Mouse (Mus musculus): ENCODE results near the gene Camk2b. TPM values are rescaled to one million over a fixed set of nuclear protein-coding genes. Genes with fewer than 3 reads are reported as not detected.
A peak's percentile ranks its signal among the peaks of the same experiment; 100 is the strongest.

The Camk2b gene
- polyA plus RNA-seq, 1 experiment, result 479 TPM

DNA sequence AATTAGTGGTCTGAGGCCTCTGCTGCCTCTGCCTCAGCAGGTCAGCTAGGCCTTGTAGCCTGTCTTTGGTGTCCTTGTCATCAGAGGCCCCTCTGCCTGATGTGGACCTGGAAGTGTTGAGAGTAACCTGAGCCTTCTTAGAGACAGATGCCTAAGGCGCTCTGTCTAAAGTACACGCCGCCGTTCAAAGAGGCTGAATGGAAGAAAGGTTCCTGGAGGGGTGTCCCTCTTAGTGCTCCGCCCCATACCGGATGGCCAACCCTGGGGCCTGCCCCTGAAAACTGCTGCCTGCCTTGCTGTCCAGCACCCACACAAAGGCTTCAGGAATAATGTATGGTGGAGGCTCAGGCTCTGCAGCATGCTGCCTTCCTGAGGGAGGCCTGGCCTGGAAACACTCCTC, 97.9 kb downstream of the Camk2b start:
- Histone ChIP-seq H3K4me3 (replicated peaks; ENCODE audit: insufficient read depth, low read depth, low read length) (no peak overlapping the region), H3K27me3 (ENCODE audit: control insufficient read depth, insufficient read depth, low read length) (no peaks in the 10 kb centered on the region), H3K27ac (ENCODE audit: insufficient read depth, low read length) (no peak overlapping the region), H3K4me1 (ENCODE audit: control insufficient read depth, insufficient read depth, low read length) (peaks cover 9% of the 10 kb centered on the region; the same call in 1 of the 2 replicates)
- no peak for TF ChIP-seq POLR2A (IDR thresholded peaks at IDR 0.05; ENCODE audit: borderline replicate concordance, insufficient read depth, low read length)
- no peak for TF ChIP-seq CTCF (IDR thresholded peaks at IDR 0.05; ENCODE audit: borderline replicate concordance, insufficient read depth, low read depth, low read length)
- no peak for DNase-seq
- 84% methylated on average over 6 of the region's 6 CpGs for WGBS

DNA sequence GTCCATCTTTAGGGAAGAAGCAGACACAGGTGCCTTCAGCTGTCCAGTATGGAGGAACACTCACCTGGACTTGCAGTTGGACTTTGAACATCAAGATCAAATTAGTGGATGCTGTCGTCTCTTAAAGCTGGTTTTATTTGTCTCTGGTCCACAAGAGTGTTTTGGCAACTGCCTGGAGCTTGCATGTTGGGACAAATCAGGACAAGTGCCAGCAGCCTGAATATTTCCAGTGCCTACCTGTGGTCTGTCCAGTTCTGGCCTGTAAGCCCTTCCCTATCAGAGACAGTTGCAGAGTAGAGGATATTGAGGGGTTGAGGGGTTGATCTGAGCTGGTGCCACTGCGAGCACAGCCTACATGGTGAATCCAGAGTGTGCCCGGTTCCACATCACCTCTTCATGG, 99.4 kb downstream of the Camk2b start:
- TF ChIP-seq CTCF (IDR thresholded peaks at IDR 0.05; ENCODE audit: borderline replicate concordance, insufficient read depth, low read depth, low read length) (no peak), POLR2A (IDR thresholded peaks at IDR 0.05; ENCODE audit: borderline replicate concordance, insufficient read depth, low read length) (no peak)
- 62% methylated on average over 3 of the region's 3 CpGs for WGBS
- peak in 1 of 2 experiments; percentile 22 for DNase-seq
- Histone ChIP-seq H3K4me3 (replicated peaks; ENCODE audit: insufficient read depth, low read depth, low read length) (no peak overlapping the region), H3K27me3 (ENCODE audit: control insufficient read depth, insufficient read depth, low read length) (no peaks in the 10 kb centered on the region), H3K4me1 (ENCODE audit: control insufficient read depth, insufficient read depth, low read length) (peaks cover 5% of the 10 kb centered on the region), H3K27ac (ENCODE audit: insufficient read depth, low read length) (no peak overlapping the region)

DNA sequence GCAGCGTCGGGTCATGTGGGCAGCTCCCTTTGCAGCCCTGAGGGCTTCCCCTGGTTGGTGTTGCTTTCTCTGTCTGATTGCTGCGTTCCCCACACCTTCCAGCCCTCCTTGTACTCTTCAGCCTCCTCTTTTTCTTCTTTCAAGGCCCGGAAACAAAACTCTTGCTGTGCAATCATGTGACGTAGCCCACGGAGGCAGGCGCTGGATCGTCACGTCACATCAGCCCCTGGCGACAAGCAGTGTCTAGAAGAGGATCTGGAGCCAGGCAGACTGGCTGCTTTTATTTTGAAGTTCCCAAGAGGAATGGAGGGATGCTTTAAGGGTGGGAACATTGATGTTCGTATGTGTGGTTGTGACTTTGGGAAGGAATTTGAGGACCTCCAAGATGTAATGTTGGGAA, 100.3 kb downstream of the Camk2b start:
- Histone ChIP-seq H3K27ac (ENCODE audit: insufficient read depth, low read length) (no peak overlapping the region), H3K27me3 (ENCODE audit: control insufficient read depth, insufficient read depth, low read length) (no peaks in the 10 kb centered on the region), H3K4me3 (replicated peaks; ENCODE audit: insufficient read depth, low read depth, low read length) (no peak overlapping the region), H3K4me1 (ENCODE audit: control insufficient read depth, insufficient read depth, low read length) (peaks cover 5% of the 10 kb centered on the region)
- WGBS, result 58% methylated on average over 11 of the region's 11 CpGs
- TF ChIP-seq CTCF (IDR thresholded peaks at IDR 0.05; ENCODE audit: borderline replicate concordance, insufficient read depth, low read depth, low read length) (no peak), POLR2A (IDR thresholded peaks at IDR 0.05; ENCODE audit: borderline replicate concordance, insufficient read depth, low read length) (no peak)
- DNase-seq, result peak; percentile 10 to 23

DNA sequence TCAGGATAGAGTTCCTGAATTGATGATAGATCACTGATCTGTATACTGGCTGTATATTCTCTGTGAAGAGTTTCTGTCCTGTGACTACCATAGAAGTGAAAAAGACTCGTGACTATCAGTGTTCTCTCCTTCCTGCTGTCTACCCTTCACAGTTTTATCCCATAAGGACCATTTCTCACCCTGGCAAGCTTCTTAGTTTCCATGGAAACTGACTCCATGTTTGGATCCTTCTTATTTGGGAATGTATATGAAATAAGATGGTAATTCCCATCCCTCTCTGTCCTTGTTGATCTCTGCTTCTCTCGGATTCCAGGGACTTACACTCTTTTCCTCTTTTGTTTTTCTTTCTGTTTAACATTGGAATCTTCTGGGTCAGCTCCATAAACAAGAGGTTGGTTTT, 106.1 kb downstream of the Camk2b start:
- no peak for TF ChIP-seq POLR2A (IDR thresholded peaks at IDR 0.05; ENCODE audit: borderline replicate concordance, insufficient read depth, low read length)
- no peak for TF ChIP-seq CTCF (IDR thresholded peaks at IDR 0.05; ENCODE audit: borderline replicate concordance, insufficient read depth, low read depth, low read length)
- WGBS, result 75% methylated on average over 2 of the region's 2 CpGs
- DNase-seq, result no peak

DNA sequence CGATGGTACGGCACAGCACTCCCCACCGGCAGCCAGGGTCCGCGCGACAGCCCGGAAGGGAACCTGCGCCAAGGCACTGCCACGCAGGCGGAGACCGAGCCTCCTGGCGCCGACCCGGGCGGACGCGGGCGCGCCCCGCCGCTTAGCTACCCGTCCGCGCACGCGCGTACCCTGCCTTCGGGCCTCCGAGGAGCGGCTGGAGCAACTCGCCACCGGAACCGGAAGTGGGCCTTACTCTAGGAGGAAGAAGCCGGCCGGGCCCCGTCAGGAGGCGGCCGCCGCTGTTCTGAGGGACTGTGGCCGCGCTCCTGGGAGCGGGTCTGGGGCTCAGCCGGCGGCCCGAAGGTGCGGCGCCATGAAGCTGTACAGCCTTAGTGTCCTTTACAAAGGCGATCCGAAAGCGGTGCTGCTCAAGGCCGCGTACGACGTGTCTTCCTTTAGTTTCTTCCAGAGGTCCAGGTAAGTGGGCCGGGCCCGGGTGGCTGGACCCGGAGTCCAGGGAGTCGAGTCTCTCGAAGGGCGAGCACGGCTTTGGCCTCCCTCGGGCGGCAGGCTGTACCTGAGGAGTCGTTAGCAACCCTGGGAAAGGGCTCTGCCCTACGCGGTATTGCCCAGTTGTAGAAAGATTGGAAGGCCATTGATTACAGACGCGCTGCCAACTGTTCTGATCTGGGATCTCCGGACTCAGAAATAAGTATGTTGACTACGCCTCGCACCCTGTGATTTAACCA, 110.5 kb downstream of the Camk2b start, which contains the start of gene Ykt6:
Gene Ykt6 (plus strand): TSS at position 148 of the 731 bp plus-strand sequence.
- peak within 1 kb of the TSS; percentile 96 for H3K4me3 ChIP-seq (replicated peaks; ENCODE audit: insufficient read depth, low read depth, low read length)
- under 1% methylated on average over 71 of the region's 71 CpGs for WGBS
- H3K27me3 ChIP-seq (ENCODE audit: control insufficient read depth, insufficient read depth, low read length), result no peaks in the 10 kb centered on the region
- peak within 1 kb of the TSS; percentile 96 for H3K27ac ChIP-seq (ENCODE audit: insufficient read depth, low read length)
- TF ChIP-seq CTCF (IDR thresholded peaks at IDR 0.05; ENCODE audit: borderline replicate concordance, insufficient read depth, low read depth, low read length) (no peak), POLR2A (IDR thresholded peaks at IDR 0.05; ENCODE audit: borderline replicate concordance, insufficient read depth, low read length) (peak; percentile 90)
- H3K4me1 ChIP-seq (ENCODE audit: control insufficient read depth, insufficient read depth, low read length), result no peaks in the 10 kb centered on the region
- peak; percentile 95 to 97 for DNase-seq

More for the DNA sequence above, 106.1 kb downstream of the Camk2b start:
- Histone ChIP-seq H3K4me3 (replicated peaks; ENCODE audit: insufficient read depth, low read depth, low read length) (no peak overlapping the region), H3K27ac (ENCODE audit: insufficient read depth, low read length) (no peak overlapping the region), H3K4me1 (ENCODE audit: control insufficient read depth, insufficient read depth, low read length) (no peaks in the 10 kb centered on the region; the same call in 1 of the 2 replicates), H3K27me3 (ENCODE audit: control insufficient read depth, insufficient read depth, low read length) (no peaks in the 10 kb centered on the region)

DNA sequence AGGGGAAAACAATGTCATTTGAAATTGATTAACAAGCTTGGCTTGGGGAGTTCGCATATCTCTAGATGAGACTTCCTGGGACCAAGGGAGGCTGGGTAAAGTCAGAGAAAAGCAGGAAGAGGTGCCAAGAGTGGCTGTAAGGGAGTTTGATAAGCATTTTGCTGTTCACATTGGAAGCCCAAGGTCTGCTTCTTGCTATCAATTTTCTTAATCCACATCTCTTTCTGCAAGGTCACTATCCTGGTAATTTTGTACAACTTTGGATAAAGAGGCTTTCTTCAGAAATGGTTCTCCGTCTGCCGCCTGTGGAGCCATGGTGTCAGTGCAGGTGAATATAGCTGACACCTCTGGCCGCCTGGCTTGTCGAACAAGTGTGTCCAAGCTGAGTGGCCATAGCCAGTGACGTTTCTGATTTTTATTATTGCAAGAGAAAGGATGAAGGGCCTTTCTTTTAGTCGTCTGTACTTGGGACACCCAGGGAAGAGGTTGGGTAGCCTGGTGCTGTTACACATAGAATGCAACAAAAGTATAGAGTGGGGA, 111.1 kb downstream of the Camk2b start:
- H3K27ac ChIP-seq (ENCODE audit: insufficient read depth, low read length), result peak overlapping the region; percentile 96
- H3K4me1 ChIP-seq (ENCODE audit: control insufficient read depth, insufficient read depth, low read length), result no peaks in the 10 kb centered on the region
- peak; percentile 39; the same call in 1 of the 2 replicates for TF ChIP-seq CTCF (IDR thresholded peaks at IDR 0.05; ENCODE audit: borderline replicate concordance, insufficient read depth, low read depth, low read length)
- no peak for TF ChIP-seq POLR2A (IDR thresholded peaks at IDR 0.05; ENCODE audit: borderline replicate concordance, insufficient read depth, low read length)
- 3% methylated on average over 7 of the region's 7 CpGs for WGBS
- no peaks in the 10 kb centered on the region for H3K27me3 ChIP-seq (ENCODE audit: control insufficient read depth, insufficient read depth, low read length)
- no peak for DNase-seq
- H3K4me3 ChIP-seq (replicated peaks; ENCODE audit: insufficient read depth, low read depth, low read length), result peak overlapping the region; percentile 96

DNA sequence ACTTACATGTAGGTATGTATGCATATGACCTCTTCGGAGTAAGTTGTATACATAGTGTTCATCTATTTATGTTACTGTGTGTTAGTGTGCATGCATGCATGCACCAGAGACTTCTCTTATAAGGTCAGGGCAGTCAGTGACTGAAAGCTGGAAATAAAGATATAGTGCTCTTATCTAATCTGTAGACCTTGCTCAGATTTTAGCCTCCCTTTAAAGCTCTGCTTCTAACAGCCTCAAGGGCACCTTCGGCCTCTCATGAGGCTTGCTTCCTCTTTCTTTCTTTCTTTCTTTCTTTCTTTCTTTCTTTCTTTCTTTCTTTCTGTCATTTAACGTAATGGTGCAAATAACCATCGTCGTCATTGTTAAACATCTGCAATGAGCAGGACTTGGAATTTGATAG, 111.7 kb downstream of the Camk2b start:
- WGBS, result 86% methylated on average over 5 of the region's 5 CpGs
- DNase-seq, result no peak
- H3K4me3 ChIP-seq (replicated peaks; ENCODE audit: insufficient read depth, low read depth, low read length), result no peak overlapping the region
- no peak overlapping the region; the same call in 1 of the 2 replicates for H3K27ac ChIP-seq (ENCODE audit: insufficient read depth, low read length)
- no peaks in the 10 kb centered on the region for H3K4me1 ChIP-seq (ENCODE audit: control insufficient read depth, insufficient read depth, low read length)
- TF ChIP-seq CTCF (IDR thresholded peaks at IDR 0.05; ENCODE audit: borderline replicate concordance, insufficient read depth, low read depth, low read length), result no peak
- no peak for TF ChIP-seq POLR2A (IDR thresholded peaks at IDR 0.05; ENCODE audit: borderline replicate concordance, insufficient read depth, low read length)
- H3K27me3 ChIP-seq (ENCODE audit: control insufficient read depth, insufficient read depth, low read length), result no peaks in the 10 kb centered on the region
